Mouse (Mus musculus) left cerebral cortex, adult 8-10 months (tissue): ENCODE results near the gene Olfr980. TPM values are rescaled to one million over a fixed set of nuclear protein-coding genes. Genes with fewer than 3 reads are reported as not detected.
"Not testable (repeated sequence)": the region's sequence is repeated elsewhere in the genome, so short reads cannot be mapped to it uniquely, and the experiment has no call there.

Experiments used
- DNase-seq, 2 experiments: peaks; one replicate each; pipeline ENCODE4 v3.0.0; 2022; ENCODE audit warnings: low spot score in 2 of 2
- total RNA-seq, 4 experiments: library from RNA; stranded (reverse); gene quantifications; 2 replicates each; pipeline ENCODE4 v1.2.4; 2022

The Olfr980 gene
- not detected for total RNA-seq

DNA sequence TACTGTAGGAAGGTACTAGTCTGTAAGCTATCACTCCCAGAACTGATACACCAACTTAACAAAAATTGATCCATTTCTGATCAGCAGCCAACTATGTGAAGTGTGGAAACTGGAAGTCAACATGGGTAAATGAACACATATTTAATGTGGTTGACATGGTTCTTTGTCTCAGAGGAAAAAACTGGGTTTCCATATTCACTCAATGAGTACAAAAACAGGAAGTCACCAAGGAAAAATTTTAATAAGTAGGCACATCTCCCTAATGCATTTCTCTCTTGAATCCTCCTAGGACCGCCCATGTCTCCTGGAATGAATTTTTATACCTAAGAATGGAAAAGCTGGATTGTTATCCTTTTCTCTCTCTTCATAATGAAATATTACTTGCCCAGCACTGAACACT, at the start of gene Olfr980:
Gene Olfr980 (minus strand): TSS at position 101 of the 400 bp plus-strand sequence.
- no peak for DNase-seq

GRCm38 (mm10) chr9:40050138-40050537, 40.8 kb upstream of the Olfr980 start:
- DNase-seq, result no peak

GRCm38 (mm10) chr9:40021164-40021563, 11.8 kb upstream of the Olfr980 start, which contains the start of gene Olfr981:
Gene Olfr981, plus strand, starts transcription at chr9:40021464.
- DNase-seq, result no peak

- DNase-seq, result no peak
Observed at GRCm38 (mm10) chr9:40003365-40003764, 6.0 kb downstream of the Olfr980 start, which contains the start of gene Olfr979. Gene Olfr979, minus strand, starts transcription at chr9:40003465.

DNA sequence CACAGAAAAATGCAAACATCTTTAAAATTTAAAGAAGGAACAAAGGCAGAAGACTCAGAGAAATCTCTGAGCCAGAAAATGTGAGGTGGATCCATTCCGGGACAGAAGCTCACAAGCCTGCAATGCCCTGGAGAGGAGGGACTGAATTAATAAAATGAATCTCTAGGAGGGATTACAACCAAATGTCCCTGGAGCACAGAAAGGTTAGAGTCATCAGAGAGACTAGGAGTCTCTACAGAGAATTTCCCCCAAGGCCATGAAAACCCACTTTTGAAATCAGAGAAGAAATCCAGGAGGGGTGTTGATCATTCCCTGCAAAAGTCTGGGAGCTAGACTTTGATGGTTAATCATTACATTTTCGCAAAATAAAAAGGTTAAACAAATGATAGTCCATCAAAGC, 17.6 kb downstream of the Olfr980 start, which contains the start of gene Olfr978:
Gene Olfr978 (plus strand): TSS at position 301 of the 400 bp plus-strand sequence.
- DNase-seq, result no peak

- DNase-seq, result not testable (repeated sequence)
Observed at GRCm38 (mm10) chr9:39976581-39977145, 32.7 kb downstream of the Olfr980 start.

GRCm38 (mm10) chr9:39961033-39961432, 48.3 kb downstream of the Olfr980 start, which contains the start of gene Olfr976:
Gene Olfr976, minus strand, starts transcription at chr9:39961133.
- not testable (repeated sequence) for DNase-seq

Other genes starting within 250 kb of the Olfr980 start
- gene Olfr968, start 226.3 kb downstream of the Olfr980 start, total RNA-seq, result not detected
- not detected for gene Olfr969, start 218.6 kb downstream of the Olfr980 start, total RNA-seq
- not detected for gene Olfr970, start 200.7 kb downstream of the Olfr980 start, total RNA-seq
- not detected for gene Olfr971, start 172.7 kb downstream of the Olfr980 start, total RNA-seq
- not detected for gene Olfr972, start 143.2 kb downstream of the Olfr980 start, total RNA-seq
- not detected for gene Olfr229, start 102.2 kb downstream of the Olfr980 start, total RNA-seq
- not detected for gene Olfr974, start 72.1 kb downstream of the Olfr980 start, total RNA-seq
- gene Olfr975, start 57.5 kb downstream of the Olfr980 start, total RNA-seq, result not detected
- not detected for gene Olfr976, start 48.4 kb downstream of the Olfr980 start, total RNA-seq
- gene Olfr978, start 17.5 kb downstream of the Olfr980 start, total RNA-seq, result not detected
- not detected for gene Olfr979, start 6.1 kb downstream of the Olfr980 start, total RNA-seq
- gene Olfr981, start 11.9 kb upstream of the Olfr980 start, total RNA-seq, result not detected
- not detected for gene Olfr982, start 64.2 kb upstream of the Olfr980 start, total RNA-seq
- not detected for gene Olfr983, start 84.0 kb upstream of the Olfr980 start, total RNA-seq
- not detected for gene Olfr984, start 104.6 kb upstream of the Olfr980 start, total RNA-seq
- not detected for gene Olfr985, start 120.6 kb upstream of the Olfr980 start, total RNA-seq
- not detected for gene Tmem225, start 138.5 kb upstream of the Olfr980 start, total RNA-seq
- not detected for gene Olfr986, start 171.3 kb upstream of the Olfr980 start, total RNA-seq
- 1 to 10 TPM; 3.2 to 4.6 (median 4.1) TPM for gene Zfp202, start 182.7 kb upstream of the Olfr980 start, total RNA-seq